Mouse (Mus musculus): ENCODE results near the gene Etl4. TPM values are rescaled to one million over a fixed set of nuclear protein-coding genes. Genes with fewer than 3 reads are reported as not detected.

The Etl4 gene
- polyA plus RNA-seq, 1 experiment from 2014 or later = 15.7 TPM

- TF ChIP-seq EP300 (IDR thresholded peaks at IDR 0.05) = no peak
- TF ChIP-seq CTCF (IDR thresholded peaks at IDR 0.05) = no peak
- H3K4me2 ChIP-seq (replicated peaks; ENCODE audit: low read depth, low read length) = no peak overlapping the region
- no peak overlapping the region for H3K4me3 ChIP-seq (ENCODE audit: low read depth, low read length)
- no peaks in the 10 kb centered on the region for H3K27me3 ChIP-seq (replicated peaks; ENCODE audit: insufficient read depth, low read length)
- WGBS = 47% methylated on average over 4 of the region's 4 CpGs
- H3K9me3 ChIP-seq (ENCODE audit: low read length) = no peaks in the 10 kb centered on the region
- no peaks in the 10 kb centered on the region for H3K36me3 ChIP-seq (ENCODE audit: insufficient read depth, low read length)
- no peak overlapping the region for H3K9ac ChIP-seq (replicated peaks; ENCODE audit: low read depth)
- ATAC-seq (no peak), DNase-seq (ENCODE audit: low spot score) (no peak)
- H3K4me1 ChIP-seq (ENCODE audit: insufficient read depth, low read depth, low read length) = no peaks in the 10 kb centered on the region
- no peak overlapping the region for H3K27ac ChIP-seq (ENCODE audit: low read length)
Observed at GRCm38 (mm10) chr2:20231371-20231770, 321.8 kb downstream of the Etl4 start.

- Histone ChIP-seq H3K4me2 (replicated peaks; ENCODE audit: low read depth, low read length) (no peak overlapping the region), H3K4me1 (ENCODE audit: insufficient read depth, low read depth, low read length) (no peaks in the 10 kb centered on the region), H3K9me3 (ENCODE audit: low read length) (no peaks in the 10 kb centered on the region), H3K4me3 (ENCODE audit: low read depth, low read length) (no peak overlapping the region), H3K9ac (replicated peaks; ENCODE audit: low read depth) (no peak overlapping the region), H3K36me3 (ENCODE audit: insufficient read depth, low read length) (no peaks in the 10 kb centered on the region), H3K27me3 (replicated peaks; ENCODE audit: insufficient read depth, low read length) (no peaks in the 10 kb centered on the region), H3K27ac (ENCODE audit: low read length) (no peak overlapping the region)
- no peak for ATAC-seq
- no peak for DNase-seq (ENCODE audit: low spot score)
- 60% methylated on average over 4 of the region's 4 CpGs for WGBS
- no peak for TF ChIP-seq CTCF (IDR thresholded peaks at IDR 0.05)
- no peak for TF ChIP-seq EP300 (IDR thresholded peaks at IDR 0.05)
Observed at GRCm38 (mm10) chr2:20248043-20248664, 338.6 kb downstream of the Etl4 start.

GRCm38 (mm10) chr2:20249403-20249802, 339.8 kb downstream of the Etl4 start:
- TF ChIP-seq EP300 (IDR thresholded peaks at IDR 0.05) (no peak), CTCF (IDR thresholded peaks at IDR 0.05) (no peak)
- Histone ChIP-seq H3K9ac (replicated peaks; ENCODE audit: low read depth) (no peak overlapping the region), H3K4me3 (ENCODE audit: low read depth, low read length) (no peak overlapping the region), H3K36me3 (ENCODE audit: insufficient read depth, low read length) (no peaks in the 10 kb centered on the region), H3K4me1 (ENCODE audit: insufficient read depth, low read depth, low read length) (no peaks in the 10 kb centered on the region), H3K9me3 (ENCODE audit: low read length) (no peaks in the 10 kb centered on the region), H3K27me3 (replicated peaks; ENCODE audit: insufficient read depth, low read length) (no peaks in the 10 kb centered on the region), H3K27ac (ENCODE audit: low read length) (no peak overlapping the region), H3K4me2 (replicated peaks; ENCODE audit: low read depth, low read length) (no peak overlapping the region)
- 46% methylated on average over 4 of the region's 4 CpGs for WGBS
- ATAC-seq (no peak), DNase-seq (ENCODE audit: low spot score) (no peak)

GRCm38 (mm10) chr2:20276124-20276523, 366.5 kb downstream of the Etl4 start:
- Histone ChIP-seq H3K4me2 (replicated peaks; ENCODE audit: low read depth, low read length) (no peak overlapping the region), H3K36me3 (ENCODE audit: insufficient read depth, low read length) (no peaks in the 10 kb centered on the region), H3K4me1 (ENCODE audit: insufficient read depth, low read depth, low read length) (no peaks in the 10 kb centered on the region), H3K27me3 (replicated peaks; ENCODE audit: insufficient read depth, low read length) (no peaks in the 10 kb centered on the region), H3K9me3 (ENCODE audit: low read length) (no peaks in the 10 kb centered on the region), H3K4me3 (ENCODE audit: low read depth, low read length) (no peak overlapping the region), H3K27ac (ENCODE audit: low read length) (no peak overlapping the region), H3K9ac (replicated peaks; ENCODE audit: low read depth) (no peak overlapping the region)
- TF ChIP-seq EP300 (IDR thresholded peaks at IDR 0.05) (no peak), CTCF (IDR thresholded peaks at IDR 0.05) (peak; percentile 84)
- 49% methylated on average over 2 of the region's 2 CpGs for WGBS
- DNase-seq (ENCODE audit: low spot score) (peak; percentile 64), ATAC-seq (no peak)

GRCm38 (mm10) chr2:20281903-20282302, 372.3 kb downstream of the Etl4 start:
- H3K27ac ChIP-seq (ENCODE audit: low read length) = no peak overlapping the region
- no peak for ATAC-seq
- no peak overlapping the region for H3K4me2 ChIP-seq (replicated peaks; ENCODE audit: low read depth, low read length)
- H3K4me3 ChIP-seq (ENCODE audit: low read depth, low read length) = no peak overlapping the region
- H3K9me3 ChIP-seq (ENCODE audit: low read length) = no peaks in the 10 kb centered on the region
- 61% methylated on average over 2 of the region's 2 CpGs for WGBS
- no peak overlapping the region for H3K9ac ChIP-seq (replicated peaks; ENCODE audit: low read depth)
- H3K27me3 ChIP-seq (replicated peaks; ENCODE audit: insufficient read depth, low read length) = no peaks in the 10 kb centered on the region
- no peak for DNase-seq (ENCODE audit: low spot score)
- no peak for TF ChIP-seq CTCF (IDR thresholded peaks at IDR 0.05)
- TF ChIP-seq EP300 (IDR thresholded peaks at IDR 0.05) = no peak
- H3K4me1 ChIP-seq (ENCODE audit: insufficient read depth, low read depth, low read length) = no peaks in the 10 kb centered on the region
- H3K36me3 ChIP-seq (ENCODE audit: insufficient read depth, low read length) = no peaks in the 10 kb centered on the region

- H3K4me3 ChIP-seq (ENCODE audit: low read depth, low read length) = no peak overlapping the region
- H3K4me1 ChIP-seq (ENCODE audit: insufficient read depth, low read depth, low read length) = no peaks in the 10 kb centered on the region
- 52% methylated on average over 2 of the region's 2 CpGs for WGBS
- no peaks in the 10 kb centered on the region for H3K27me3 ChIP-seq (replicated peaks; ENCODE audit: insufficient read depth, low read length)
- ATAC-seq (no peak), DNase-seq (ENCODE audit: low spot score) (no peak)
- H3K4me2 ChIP-seq (replicated peaks; ENCODE audit: low read depth, low read length) = no peak overlapping the region
- H3K9me3 ChIP-seq (ENCODE audit: low read length) = no peaks in the 10 kb centered on the region
- TF ChIP-seq EP300 (IDR thresholded peaks at IDR 0.05) (no peak), CTCF (IDR thresholded peaks at IDR 0.05) (no peak)
- H3K36me3 ChIP-seq (ENCODE audit: insufficient read depth, low read length) = no peaks in the 10 kb centered on the region
- no peak overlapping the region for H3K9ac ChIP-seq (replicated peaks; ENCODE audit: low read depth)
- H3K27ac ChIP-seq (ENCODE audit: low read length) = no peak overlapping the region
Observed at GRCm38 (mm10) chr2:20284425-20284824, 374.8 kb downstream of the Etl4 start.

Measured in lung, postnatal 0 days (tissue).